Mouse (Mus musculus): ENCODE results near the gene Zfp36. TPM values are rescaled to one million over a fixed set of nuclear protein-coding genes. Genes with fewer than 3 reads are reported as not detected.
A peak's percentile ranks its signal among the peaks of the same experiment; 100 is the strongest.

Zfp36 gene
- polyA plus RNA-seq, 1 experiment from 2014 or later, result 98.8 TPM

DNA sequence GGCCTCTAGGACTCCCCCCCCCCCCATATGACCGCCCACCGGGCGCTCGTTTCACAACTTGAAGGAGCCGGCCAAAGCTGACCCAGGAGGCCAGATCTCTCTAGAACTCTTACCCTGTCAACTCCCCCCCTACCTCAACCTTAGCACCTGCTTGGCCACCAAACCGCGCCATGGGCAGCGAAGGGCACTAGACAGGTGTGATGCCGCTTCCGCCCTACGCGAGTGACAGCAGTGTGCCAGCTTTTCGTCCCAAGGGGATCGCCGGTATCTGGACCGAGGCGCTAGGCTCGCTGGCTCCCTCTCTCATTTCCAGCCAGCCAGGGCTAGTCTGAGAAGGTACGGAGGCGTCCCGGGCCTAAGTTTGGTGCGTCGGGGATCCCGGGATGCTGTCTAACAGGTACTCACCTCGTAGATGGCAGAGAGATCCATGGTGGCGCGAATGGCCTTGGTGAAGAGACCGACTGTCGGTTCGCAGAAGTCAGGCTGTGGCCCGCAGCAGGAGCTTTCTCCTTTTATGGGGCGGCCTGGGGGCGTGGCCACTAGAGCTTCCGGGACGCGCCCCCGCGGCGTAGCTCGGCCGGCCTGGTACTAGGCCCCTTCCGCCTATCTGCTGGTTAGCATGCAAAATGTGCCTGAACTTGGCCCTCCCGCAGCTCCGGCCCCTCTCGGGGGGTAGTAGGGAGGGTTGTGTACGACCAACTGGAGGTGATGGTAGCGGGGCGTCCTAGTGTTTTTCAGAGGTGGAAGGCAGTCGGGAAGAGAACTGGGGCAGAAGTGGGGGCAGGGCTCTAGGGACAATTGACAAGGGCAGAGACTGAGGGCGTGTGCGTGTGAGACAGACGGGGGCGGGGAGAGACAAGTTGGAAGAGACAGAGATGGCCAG lies 1.0 kb downstream of the Zfp36 start:
- Histone ChIP-seq H3K4me3 (ENCODE audit: inconsistent target) (peak overlapping the region; percentile 96), H3K36me3 (ENCODE audit: inconsistent target) (peaks cover 10% of the 10 kb centered on the region; the same call in 1 of the 2 replicates), H3K79me2 (ENCODE audit: inconsistent target) (peaks cover 40% of the 10 kb centered on the region), H3K27ac (peak overlapping the region; percentile 100)
- under 1% methylated on average over 47 of the region's 53 CpGs for WGBS (ENCODE audit: missing documents)

- peaks cover 10% of the 10 kb centered on the region; the same call in 1 of the 2 replicates for H3K36me3 ChIP-seq (ENCODE audit: inconsistent target)
- 2% methylated on average over 32 of the region's 32 CpGs for WGBS (ENCODE audit: missing documents)
- peak overlapping the region; percentile 100 for H3K27ac ChIP-seq
- H3K4me3 ChIP-seq (ENCODE audit: inconsistent target), result peak overlapping the region; percentile 96
- peaks cover 40% of the 10 kb centered on the region for H3K79me2 ChIP-seq (ENCODE audit: inconsistent target)
These were observed 1.9 kb downstream of the Zfp36 start for GRCm38 (mm10) chr7:28378066-28378690.

DNA sequence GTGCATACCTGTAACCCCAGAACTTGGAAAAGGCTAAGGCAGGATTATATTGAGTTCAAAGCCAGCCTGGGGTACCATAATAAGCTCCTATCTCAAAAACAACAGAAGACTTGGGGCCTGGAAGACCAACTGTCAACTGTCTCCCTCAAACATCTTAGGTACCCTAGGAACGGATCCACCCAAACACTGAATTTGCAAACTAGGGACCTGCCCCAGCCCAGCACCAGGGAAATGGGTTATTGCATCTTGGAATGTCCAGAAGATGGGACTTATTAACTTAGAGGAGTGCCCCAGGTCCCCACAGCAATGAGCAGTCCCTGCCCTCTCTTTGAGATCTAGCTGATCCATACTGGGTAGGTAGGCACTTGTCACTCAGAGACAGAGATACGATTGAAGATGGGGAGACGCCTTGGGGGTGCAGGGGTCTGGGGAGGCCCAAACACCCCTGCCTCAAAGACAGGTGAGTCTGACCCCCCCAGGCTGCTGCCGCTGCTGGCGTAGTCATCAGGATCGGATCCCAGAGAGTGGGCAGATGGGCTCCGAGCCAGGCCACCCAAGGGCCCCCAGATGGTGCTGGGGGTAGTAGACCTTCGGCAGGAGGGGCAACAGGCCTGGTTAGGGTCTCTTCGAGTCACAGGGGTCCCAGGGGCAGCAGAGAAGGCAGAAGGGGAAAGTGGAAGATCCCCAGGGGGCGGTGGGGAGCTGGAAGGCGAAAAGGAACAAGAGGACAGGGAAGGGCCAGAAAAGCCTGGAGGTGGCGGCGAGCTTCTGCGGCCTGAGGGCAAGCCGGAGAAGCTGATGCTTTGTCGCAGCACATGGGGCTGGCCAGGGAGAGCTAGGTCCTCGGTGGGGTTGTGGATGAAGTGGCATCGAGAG lies 2.6 kb downstream of the Zfp36 start:
- H3K27ac ChIP-seq, result peak overlapping the region; percentile 100
- H3K36me3 ChIP-seq (ENCODE audit: inconsistent target), result peaks cover 10% of the 10 kb centered on the region; the same call in 1 of the 2 replicates
- peak overlapping the region; percentile 96 for H3K4me3 ChIP-seq (ENCODE audit: inconsistent target)
- WGBS (ENCODE audit: missing documents), result 20% methylated on average over 18 of the region's 18 CpGs
- peaks cover 40% of the 10 kb centered on the region for H3K79me2 ChIP-seq (ENCODE audit: inconsistent target)

DNA sequence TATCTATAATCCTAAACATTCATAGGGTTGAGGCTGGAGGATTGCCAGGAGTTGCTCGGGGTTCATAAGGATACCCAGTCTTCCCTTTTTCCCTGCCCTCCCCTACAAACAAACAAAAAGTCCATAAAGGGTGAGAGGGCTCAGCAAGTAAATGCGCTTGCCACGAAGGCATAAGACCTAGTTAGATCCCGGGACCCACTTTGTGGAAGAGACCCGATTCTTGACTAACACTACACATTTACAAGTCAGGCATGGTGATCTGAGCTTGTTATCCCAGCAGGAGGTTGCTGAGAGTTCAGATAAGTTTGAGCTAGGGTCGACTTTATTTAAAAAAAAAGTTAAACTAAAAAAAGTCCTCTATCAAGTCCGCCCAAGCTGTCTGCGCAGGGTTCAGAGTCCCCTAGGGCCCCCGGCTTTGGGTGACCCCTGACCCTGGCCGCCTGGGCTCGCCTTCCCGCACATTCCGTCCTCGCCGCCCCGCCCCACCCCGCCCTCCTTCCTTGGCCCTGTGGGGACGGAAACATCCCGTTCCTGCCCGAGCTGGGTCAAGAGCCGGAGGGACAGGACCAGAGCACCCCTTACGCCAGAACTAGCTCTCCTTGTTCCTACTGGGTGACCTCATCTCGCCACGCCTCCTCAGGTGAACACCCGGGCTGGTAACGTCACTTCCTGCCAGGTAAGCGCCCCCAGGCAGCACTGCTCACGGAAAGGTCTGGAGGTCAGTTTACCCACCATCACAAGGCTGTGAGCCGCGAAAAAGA lies 3.9 kb downstream of the Zfp36 start:
- H3K36me3 ChIP-seq (ENCODE audit: inconsistent target), result peaks cover 10% of the 10 kb centered on the region; the same call in 1 of the 2 replicates
- 4% methylated on average over 29 of the region's 30 CpGs for WGBS (ENCODE audit: missing documents)
- peak overlapping the region; percentile 100 for H3K27ac ChIP-seq

GRCm38 (mm10) chr7:28375176-28375921 lies 4.7 kb downstream of the Zfp36 start:
- peaks cover 10% of the 10 kb centered on the region; the same call in 1 of the 2 replicates for H3K36me3 ChIP-seq (ENCODE audit: inconsistent target)
- peak overlapping the region; percentile 96 for H3K4me3 ChIP-seq (ENCODE audit: inconsistent target)
- peak overlapping the region; percentile 100 for H3K27ac ChIP-seq
- H3K79me2 ChIP-seq (ENCODE audit: inconsistent target), result peaks cover 37% of the 10 kb centered on the region
- under 1% methylated on average over 28 of the region's 36 CpGs for WGBS (ENCODE audit: missing documents)

More for the DNA sequence above, 3.9 kb downstream of the Zfp36 start:
- H3K79me2 ChIP-seq (ENCODE audit: inconsistent target), result peaks cover 40% of the 10 kb centered on the region
- peak overlapping the region; percentile 96 for H3K4me3 ChIP-seq (ENCODE audit: inconsistent target)

DNA sequence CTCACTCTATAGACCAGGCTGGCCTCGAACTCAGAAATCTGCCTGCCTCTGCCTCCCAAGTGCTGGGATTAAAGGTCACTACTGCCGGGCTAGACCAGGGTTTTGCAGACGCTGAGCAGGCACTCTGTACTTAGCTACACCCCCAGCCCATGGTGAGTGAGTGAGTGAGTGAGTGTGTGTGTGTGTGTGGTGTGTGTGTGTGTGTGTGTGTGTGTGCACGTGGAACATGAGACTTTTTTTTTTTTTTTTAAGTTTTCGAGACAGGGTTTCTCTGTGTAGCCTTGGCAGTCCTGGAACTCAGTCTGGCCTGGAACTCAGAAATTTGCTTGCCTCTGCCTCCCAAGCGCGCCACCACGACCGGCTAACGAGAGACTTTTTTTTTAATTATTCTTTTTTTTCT lies 5.4 kb downstream of the Zfp36 start:
- H3K79me2 ChIP-seq (ENCODE audit: inconsistent target), result peaks cover 30% of the 10 kb centered on the region
- 58% methylated on average over 8 of the region's 10 CpGs for WGBS (ENCODE audit: missing documents)
- H3K36me3 ChIP-seq (ENCODE audit: inconsistent target), result peaks cover 10% of the 10 kb centered on the region; the same call in 1 of the 2 replicates
- peak overlapping the region; percentile 100 for H3K27ac ChIP-seq
- peak overlapping the region; percentile 38; the same call in 1 of the 2 replicates for H3K4me3 ChIP-seq (ENCODE audit: inconsistent target)

GRCm38 (mm10) chr7:28373891-28374495 lies 6.1 kb downstream of the Zfp36 start:
- WGBS (ENCODE audit: missing documents), result 84% methylated on average over 7 of the region's 7 CpGs

DNA sequence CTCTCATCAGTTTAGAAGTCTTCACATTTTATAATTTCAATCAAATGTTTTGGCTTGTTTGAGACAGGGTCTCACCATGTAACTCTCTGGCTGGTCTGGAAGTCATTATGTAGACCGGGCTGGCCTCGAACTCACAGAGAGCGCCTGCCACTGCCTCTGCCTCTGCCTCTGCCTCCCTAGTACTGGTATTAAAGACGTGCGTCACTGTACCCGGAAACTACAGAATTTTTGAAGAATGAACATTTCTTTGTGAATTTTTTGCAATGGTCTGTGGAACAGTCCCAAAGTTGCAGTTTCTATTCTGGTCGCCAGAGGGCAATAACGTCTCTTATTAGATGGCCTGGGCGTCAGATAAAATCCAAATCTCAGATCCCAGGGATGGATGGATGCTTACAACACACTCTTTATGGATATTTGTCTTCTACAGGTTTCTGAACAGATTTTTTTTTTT lies 6.9 kb downstream of the Zfp36 start:
- peak overlapping the region; percentile 73 for H3K27ac ChIP-seq
- H3K36me3 ChIP-seq (ENCODE audit: inconsistent target), result peaks cover 10% of the 10 kb centered on the region; the same call in 1 of the 2 replicates
- peak overlapping the region; percentile 20 for H3K4me3 ChIP-seq (ENCODE audit: inconsistent target)
- WGBS (ENCODE audit: missing documents), result 0% methylated on average over 9 of the region's 9 CpGs
- H3K79me2 ChIP-seq (ENCODE audit: inconsistent target), result peaks cover 18% of the 10 kb centered on the region

More at GRCm38 (mm10) chr7:28373891-28374495, 6.1 kb downstream of the Zfp36 start:
- H3K4me3 ChIP-seq (ENCODE audit: inconsistent target), result no peak overlapping the region
- H3K36me3 ChIP-seq (ENCODE audit: inconsistent target), result peaks cover 10% of the 10 kb centered on the region; the same call in 1 of the 2 replicates
- H3K27ac ChIP-seq, result peak overlapping the region; percentile 100
- H3K79me2 ChIP-seq (ENCODE audit: inconsistent target), result peaks cover 27% of the 10 kb centered on the region

DNA sequence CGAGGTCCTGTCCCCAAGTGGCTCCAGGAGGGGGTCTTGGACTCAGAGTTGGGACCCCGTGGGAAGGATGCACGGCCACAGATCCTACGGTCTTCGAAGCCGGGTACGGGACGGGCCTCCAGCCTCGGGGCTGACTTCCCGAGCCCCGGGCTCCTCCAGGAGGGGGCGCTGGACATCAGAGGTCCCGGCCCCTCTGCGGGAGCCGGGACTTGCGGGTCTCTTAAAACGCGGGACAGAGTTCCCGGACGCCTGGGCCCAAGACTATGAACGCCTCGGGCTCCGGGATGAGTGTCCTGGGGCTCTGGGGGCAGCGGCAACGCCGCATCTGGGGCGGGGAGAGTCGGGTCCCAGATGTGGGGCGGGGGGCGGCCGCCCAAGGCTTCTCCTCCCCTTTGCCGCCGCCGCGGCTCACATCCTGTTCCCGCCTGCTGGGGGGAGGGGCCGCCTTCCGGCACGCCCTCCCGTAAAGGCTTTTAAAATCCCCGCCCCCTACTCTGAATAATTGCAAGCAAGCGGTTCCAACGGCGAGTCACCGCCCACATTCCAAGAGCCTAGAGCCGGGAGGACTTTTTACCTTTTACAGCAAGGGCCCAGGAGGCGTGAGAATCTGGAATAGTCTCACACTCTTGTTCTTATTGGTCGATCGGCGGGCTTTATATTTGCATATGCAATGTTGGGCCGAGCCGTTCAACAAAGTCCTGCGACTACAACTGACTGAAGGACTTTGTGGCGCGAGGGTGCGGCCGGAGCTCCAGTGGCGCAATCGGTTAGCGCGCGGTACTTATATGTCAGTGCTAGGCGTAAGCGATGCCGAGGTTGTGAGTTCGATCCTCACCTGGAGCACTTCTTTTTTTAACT lies 7.6 kb downstream of the Zfp36 start, which contains the start of gene Plekhg2:
Gene Plekhg2, minus strand, starts transcription at position 349 of the 858 bp plus-strand sequence.
- WGBS (ENCODE audit: missing documents), result under 1% methylated on average over 66 of the region's 66 CpGs
- Histone ChIP-seq H3K36me3 (ENCODE audit: inconsistent target) (peaks cover 5% of the 10 kb centered on the region; the same call in 1 of the 2 replicates), H3K27ac (peak within 1 kb of the TSS; percentile 73), H3K79me2 (ENCODE audit: inconsistent target) (peaks cover 11% of the 10 kb centered on the region), H3K4me3 (ENCODE audit: inconsistent target) (peak within 1 kb of the TSS; percentile 52)

DNA sequence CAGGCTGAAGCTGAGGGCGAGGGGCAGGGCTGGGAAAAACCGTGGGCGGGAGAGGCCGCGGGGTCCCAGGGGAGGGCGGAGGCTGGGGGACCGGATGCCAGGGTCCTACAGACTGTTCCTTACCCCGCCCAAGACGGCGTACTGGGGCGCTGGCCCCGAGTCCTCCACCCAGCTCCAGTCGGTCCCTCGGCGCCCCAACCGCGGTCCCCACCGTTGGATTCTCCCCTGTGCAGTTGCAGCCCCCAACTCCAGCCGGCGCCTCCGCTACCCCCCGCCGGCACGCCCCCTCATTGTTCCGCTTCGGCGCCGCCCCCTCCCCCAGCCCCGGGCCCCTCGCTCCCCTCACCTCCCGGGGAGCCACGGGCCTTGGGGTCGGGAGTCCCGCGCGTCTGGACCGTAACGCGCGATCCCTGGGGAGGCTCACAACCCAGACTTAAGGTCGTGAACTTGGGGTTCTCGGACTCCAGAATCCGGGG lies 8.5 kb downstream of the Zfp36 start:
- Histone ChIP-seq H3K27ac (0 out of 2 replicates have a peak overlapping the region, but pooled peaks have one; percentile 28), H3K4me3 (ENCODE audit: inconsistent target) (peak overlapping the region; percentile 52), H3K79me2 (ENCODE audit: inconsistent target) (peaks cover 2% of the 10 kb centered on the region), H3K36me3 (ENCODE audit: inconsistent target) (no peaks in the 10 kb centered on the region)
- 2% methylated on average over 30 of the region's 43 CpGs for WGBS (ENCODE audit: missing documents)

DNA sequence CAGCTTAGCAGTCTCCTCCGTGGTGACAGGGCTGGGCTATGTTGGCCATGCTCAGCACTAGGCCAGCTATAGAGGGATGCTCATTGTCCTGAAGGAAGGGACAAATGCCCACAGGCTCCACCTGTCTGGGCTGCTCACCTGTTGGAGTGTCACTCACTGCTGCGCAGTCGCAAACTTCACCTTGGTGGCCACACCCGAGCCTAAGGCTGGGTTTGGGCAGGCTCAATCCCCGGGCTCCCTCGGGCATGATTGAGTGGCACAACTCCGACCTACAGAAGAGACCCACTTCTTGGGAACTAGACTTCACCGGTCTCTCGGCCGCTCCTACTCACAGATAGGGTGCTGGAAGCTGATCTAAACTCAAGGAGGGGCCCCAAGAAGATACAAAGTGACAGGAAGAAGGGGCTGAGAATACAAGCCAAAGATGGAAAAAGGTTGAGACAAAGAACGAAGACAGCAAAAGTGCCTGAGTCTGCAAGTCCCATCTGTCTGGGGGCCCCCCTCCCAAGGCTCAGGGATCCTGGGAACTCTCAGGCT lies 9.0 kb downstream of the Zfp36 start:
- WGBS (ENCODE audit: missing documents), result 41% methylated on average over 11 of the region's 11 CpGs
- no peak overlapping the region for H3K27ac ChIP-seq

More for the DNA sequence above, 9.0 kb downstream of the Zfp36 start:
- Histone ChIP-seq H3K4me3 (ENCODE audit: inconsistent target) (0 out of 2 replicates have a peak overlapping the region, but pooled peaks have one; percentile 2), H3K79me2 (ENCODE audit: inconsistent target) (no peaks in the 10 kb centered on the region), H3K36me3 (ENCODE audit: inconsistent target) (no peaks in the 10 kb centered on the region)

Measured in macrophage (primary cell).